Mouse (Mus musculus) layer of hippocampus, postnatal 36 days (tissue): Measurements from ENCODE around the gene Lrrc1. TPM values are rescaled to one million over a fixed set of nuclear protein-coding genes. Genes with fewer than 3 reads are reported as not detected.
"Not testable (repeated sequence)": the region's sequence is repeated elsewhere in the genome, so short reads cannot be mapped to it uniquely, and the experiment has no call there.

Experiments
- DNase-seq, 2 experiments: peaks; one replicate each; pipeline ENCODE4 v3.0.0; 2022
- total RNA-seq, 2 experiments: library from RNA; stranded (reverse); gene quantifications; 2 replicates each; pipeline ENCODE4 v1.2.3; 2021

The Lrrc1 gene
- 1 to 10 TPM; 7.8 to 8.0 TPM for total RNA-seq

GRCm38 (mm10) chr9:77544354-77545067 lies at the start of gene Lrrc1:
TSS of gene Lrrc1 (minus strand) at chr9:77544870.
- peak; percentile 88 for DNase-seq

GRCm38 (mm10) chr9:77592423-77592822 lies 47.8 kb upstream of the Lrrc1 start:
- peak in 1 of 2 experiments; percentile 11 for DNase-seq

GRCm38 (mm10) chr9:77589496-77589895 lies 44.8 kb upstream of the Lrrc1 start:
- no peak for DNase-seq

GRCm38 (mm10) chr9:77587616-77588015 lies 42.9 kb upstream of the Lrrc1 start:
- DNase-seq = no peak

DNA sequence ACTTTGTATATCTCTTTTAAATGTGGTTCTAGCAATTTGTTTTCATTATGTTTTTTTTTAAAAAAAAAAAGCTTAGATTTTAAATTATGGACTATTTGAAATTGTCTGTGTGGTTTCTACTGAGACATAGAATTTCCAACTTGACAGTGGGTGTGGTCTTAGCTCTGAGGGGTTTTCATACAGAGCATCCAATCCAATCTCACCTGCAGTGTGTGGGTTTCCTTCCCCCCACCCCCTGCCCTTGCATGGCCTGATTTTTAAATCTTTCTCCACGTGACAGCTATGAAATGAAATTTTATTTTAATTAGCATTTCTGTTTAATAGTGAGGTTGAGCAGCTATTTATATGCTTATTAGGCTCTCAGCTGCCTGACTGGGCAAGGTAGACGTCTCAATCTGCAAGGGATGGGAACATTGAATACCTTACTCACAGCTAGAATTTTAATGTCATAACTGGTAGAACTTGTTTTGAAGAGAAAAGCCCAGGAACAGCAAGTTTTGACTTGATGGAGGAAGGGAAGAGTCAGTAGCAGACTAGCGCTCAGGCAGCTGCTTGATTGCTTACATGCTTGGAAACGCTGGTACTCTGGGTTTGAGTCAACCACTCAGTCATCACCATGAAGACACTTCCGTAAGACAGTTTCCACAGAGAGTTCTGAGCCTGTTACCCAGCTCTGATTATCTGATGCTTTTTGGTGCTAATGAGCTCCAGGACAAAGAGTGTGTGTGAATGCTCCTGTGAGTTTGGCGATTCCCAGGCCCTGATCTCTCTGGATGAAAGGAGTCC lies 42.3 kb upstream of the Lrrc1 start:
- DNase-seq = no peak

DNA sequence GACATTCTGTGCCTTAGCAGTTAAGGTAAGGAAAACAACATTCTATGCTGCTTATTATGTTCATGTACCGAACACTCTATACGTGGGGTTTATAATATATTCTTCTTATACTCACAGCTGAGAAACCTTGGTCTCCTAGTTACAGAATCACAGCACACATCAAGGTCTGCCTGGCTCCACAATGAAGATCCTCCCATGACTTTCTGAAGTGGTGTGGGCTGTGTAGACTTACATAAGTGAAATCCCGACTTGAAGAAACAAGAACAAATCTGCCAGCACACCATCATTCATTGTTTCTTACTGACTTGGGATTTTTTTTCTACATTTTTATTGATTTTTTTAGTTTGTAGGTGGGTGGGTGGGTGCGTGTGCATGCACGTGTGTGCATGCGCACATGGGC lies 40.1 kb upstream of the Lrrc1 start:
- no peak for DNase-seq

- no peak for DNase-seq
Observed at GRCm38 (mm10) chr9:77583302-77583701, 38.6 kb upstream of the Lrrc1 start.

DNA sequence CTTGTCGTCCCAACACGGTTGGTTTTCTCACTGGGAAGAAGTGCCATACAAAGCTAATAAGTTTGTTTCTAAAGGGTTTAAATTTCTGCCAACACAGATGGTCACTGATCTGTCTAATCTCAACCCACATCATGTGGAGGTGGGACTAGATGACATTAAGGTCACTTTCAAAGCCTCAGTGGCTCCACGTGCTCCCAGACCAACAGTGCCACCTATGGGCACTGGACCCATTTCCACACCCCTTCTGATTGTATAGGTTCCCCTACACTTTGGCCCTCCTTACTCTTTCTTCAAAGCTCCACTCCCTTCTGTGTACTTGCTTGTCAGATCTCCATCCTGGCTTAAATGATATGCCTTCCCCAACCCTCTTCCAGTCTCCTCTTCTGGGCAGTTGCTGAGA lies 35.2 kb upstream of the Lrrc1 start:
- DNase-seq = no peak

GRCm38 (mm10) chr9:77577931-77578330 lies 33.3 kb upstream of the Lrrc1 start:
- no peak for DNase-seq

GRCm38 (mm10) chr9:77577409-77577808 lies 32.7 kb upstream of the Lrrc1 start:
- DNase-seq = no peak

GRCm38 (mm10) chr9:77576320-77576719 lies 31.6 kb upstream of the Lrrc1 start:
- DNase-seq = no peak

DNA sequence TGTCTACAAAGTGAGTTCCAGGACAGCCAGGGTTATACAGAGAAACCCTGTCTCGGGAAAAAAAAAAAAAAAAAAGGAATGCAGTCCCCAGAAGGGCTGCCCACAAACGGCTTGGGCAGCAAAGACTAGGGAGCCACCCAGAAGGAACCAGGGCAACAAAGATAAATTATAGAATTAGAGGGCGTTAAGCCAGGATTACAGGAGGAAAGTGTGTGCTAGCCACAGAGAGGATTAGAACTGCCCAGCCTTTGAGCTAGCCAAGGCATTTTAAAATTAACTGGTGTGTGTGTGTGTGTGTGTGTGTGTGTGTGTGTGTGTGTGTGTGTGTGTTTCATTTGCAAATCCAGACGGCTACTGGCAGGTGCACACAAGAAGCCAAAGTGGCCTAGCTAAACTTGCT lies 30.3 kb upstream of the Lrrc1 start:
- not testable (repeated sequence) for DNase-seq

DNA sequence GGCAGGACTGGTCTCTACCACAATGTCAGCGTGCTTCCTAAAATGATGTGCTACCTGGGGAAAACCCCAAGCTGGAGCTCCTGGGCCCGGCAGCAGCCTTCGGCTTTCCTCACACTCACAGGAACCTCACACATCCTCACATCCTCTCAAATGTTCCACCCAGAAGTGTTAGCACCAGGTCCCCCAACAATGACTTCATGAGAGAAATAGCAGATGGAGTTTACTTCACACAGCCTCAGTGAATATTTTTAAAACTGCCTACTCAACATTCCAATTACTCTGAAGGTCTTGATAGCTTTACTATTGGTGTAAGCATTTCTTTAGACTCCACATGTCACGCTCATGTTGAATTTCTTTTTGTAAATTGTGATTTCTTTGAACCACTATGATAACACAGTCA lies 27.2 kb upstream of the Lrrc1 start:
- DNase-seq = no peak

GRCm38 (mm10) chr9:77568789-77569506 lies 24.3 kb upstream of the Lrrc1 start:
- no peak for DNase-seq

GRCm38 (mm10) chr9:77561827-77562226 lies 17.2 kb upstream of the Lrrc1 start:
- DNase-seq = no peak

GRCm38 (mm10) chr9:77557963-77558362 lies 13.3 kb upstream of the Lrrc1 start:
- DNase-seq = no peak

GRCm38 (mm10) chr9:77557181-77557580 lies 12.5 kb upstream of the Lrrc1 start:
- no peak for DNase-seq

DNA sequence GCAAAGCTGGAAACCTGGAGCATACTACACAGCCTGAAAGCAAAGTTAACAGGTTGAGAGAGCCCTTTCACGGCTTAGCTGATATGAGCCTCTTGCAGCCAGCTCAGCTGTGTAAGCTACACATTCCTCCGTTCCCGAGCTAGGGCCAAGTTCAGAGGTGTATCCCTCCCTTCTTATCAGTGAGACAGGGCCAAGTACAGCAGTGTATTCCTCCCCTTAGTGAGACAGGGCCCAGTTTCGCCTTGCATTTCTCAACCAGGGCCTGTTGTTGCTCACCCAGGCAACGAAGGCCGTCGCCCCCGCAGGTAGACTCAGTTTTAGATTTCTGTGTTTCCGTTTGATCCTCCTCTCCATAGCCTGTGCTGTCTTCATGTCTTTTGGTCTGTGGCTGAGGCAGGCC lies 11.8 kb upstream of the Lrrc1 start:
- DNase-seq = no peak

DNA sequence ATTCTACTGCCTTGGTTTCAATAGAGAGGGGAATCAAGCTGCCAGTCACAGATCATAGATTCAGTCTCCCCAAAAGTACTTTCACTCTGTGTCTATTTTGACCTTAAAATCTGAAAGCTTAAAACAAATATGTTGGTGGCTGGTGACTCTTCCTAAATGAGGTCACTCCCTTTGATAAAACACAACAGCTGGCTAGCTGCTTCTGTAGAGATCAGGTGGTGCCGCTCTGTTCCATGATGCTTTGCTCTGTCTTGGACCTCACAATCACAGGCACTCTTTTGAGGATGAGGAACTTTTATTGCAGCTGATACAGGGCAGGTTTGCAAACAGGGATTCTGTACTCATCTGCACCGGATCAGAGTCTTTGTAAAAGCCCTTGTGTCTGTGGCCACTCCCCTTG lies 8.8 kb upstream of the Lrrc1 start:
- DNase-seq = no peak

- DNase-seq = no peak
Observed at GRCm38 (mm10) chr9:77551036-77551512, 6.4 kb upstream of the Lrrc1 start.

DNA sequence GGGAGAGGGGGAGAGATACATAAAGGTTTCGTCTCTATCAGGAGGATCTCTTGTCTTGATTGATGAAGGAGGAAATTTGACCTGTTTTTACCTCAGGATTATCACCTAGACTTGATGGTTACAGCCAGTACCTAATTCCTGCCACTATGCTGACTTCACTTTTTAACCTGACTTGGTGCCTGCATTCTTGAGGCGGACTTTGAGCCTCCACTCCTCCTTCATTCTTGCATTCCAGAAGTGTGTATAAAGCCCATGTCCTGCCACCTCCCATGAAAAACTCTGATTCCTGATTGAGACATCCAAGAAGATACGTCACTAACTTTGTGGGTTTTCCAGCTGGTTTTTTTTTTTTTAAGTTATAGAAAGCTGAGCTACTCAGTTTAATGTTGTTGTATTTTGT lies 1.3 kb upstream of the Lrrc1 start:
- no peak for DNase-seq

GRCm38 (mm10) chr9:77545068-77545421 lies 375 bp upstream of the Lrrc1 start:
- DNase-seq = no peak
